Mouse (Mus musculus): ENCODE results near the gene Rabepk.
A peak's percentile ranks its signal among the peaks of the same experiment; 100 is the strongest.

GRCm38 (mm10) chr2:34833624-34834023 is 33.9 kb upstream of the Rabepk start:
- TF ChIP-seq MAFK (IDR thresholded peaks at IDR 0.05; ENCODE audit: borderline replicate concordance, low read depth, low read length) (no peak), MYC (IDR thresholded peaks at IDR 0.05; ENCODE audit: low read depth, low read length) (no peak), RAD21 (IDR thresholded peaks at IDR 0.05; ENCODE audit: low read depth, low read length) (no peak), USF2 (IDR thresholded peaks at IDR 0.05; ENCODE audit: borderline replicate concordance in 1 of 2, insufficient read depth in 1 of 2, low read depth in 1 of 2, low read length in 2 of 2) (no peak), SIN3A (IDR thresholded peaks at IDR 0.05; ENCODE audit: low read length) (peak; percentile 31; the same call in 1 of the 2 replicates), EP300 (IDR thresholded peaks at IDR 0.05; ENCODE audit: low read depth in 1 of 2, low read length in 2 of 2) (no peak), ZC3H11A (IDR thresholded peaks at IDR 0.05; ENCODE audit: low read depth, low read length) (no peak), TCF12 (IDR thresholded peaks at IDR 0.05; ENCODE audit: low read depth, low read length) (no peak), MAZ (IDR thresholded peaks at IDR 0.05; ENCODE audit: low read depth, low read length) (no peak), BHLHE40 (IDR thresholded peaks at IDR 0.05; ENCODE audit: borderline replicate concordance, low read depth, low read length) (no peak), CTCF (IDR thresholded peaks at IDR 0.05 in 2 of 3, conservative IDR thresholded peaks at IDR 0.05 in 1 of 3; ENCODE audit: control insufficient read depth in 1 of 3, insufficient read depth in 1 of 3, low read depth in 2 of 3, low read length in 3 of 3, poor library complexity in 1 of 3, severe bottlenecking in 1 of 3) (no peak)
